Mouse (Mus musculus): ENCODE data around the gene Rassf1. TPM values are rescaled to one million over a fixed set of nuclear protein-coding genes. Genes with fewer than 3 reads are reported as not detected.
"Not testable (repeated sequence)": the region's sequence is repeated elsewhere in the genome, so short reads cannot be mapped to it uniquely, and the experiment has no call there.

The Rassf1 gene
- polyA plus RNA-seq, 1 experiment from 2014 or later, result 83.2 TPM

GRCm38 (mm10) chr9:107567702-107568319, 16.5 kb downstream of the Rassf1 start, which contains the start of gene Hyal2:
Gene Hyal2, plus strand, starts transcription at chr9:107567945.
- Histone ChIP-seq H3K4me1 (peaks cover 59% of the 10 kb centered on the region), H3K4me2 (replicated peaks) (peak within 1 kb of the TSS; percentile 89), H3K4me3 (peak within 1 kb of the TSS; percentile 73), H3K27ac (peak within 1 kb of the TSS; percentile 89), H3K36me3 (peaks cover 44% of the 10 kb centered on the region), H3K9ac (peak within 1 kb of the TSS; percentile 83), H3K9me3 (no peaks in the 10 kb centered on the region), H3K27me3 (no peaks in the 10 kb centered on the region)
- 8% methylated on average over 18 of the region's 18 CpGs for WGBS
- ATAC-seq (ENCODE audit: low FRiP score, low read depth), result no peak

- Histone ChIP-seq H3K4me1 (peaks cover 56% of the 10 kb centered on the region), H3K4me3 (peak overlapping the region; percentile 73)
These were observed 17.2 kb downstream of the Rassf1 start for GRCm38 (mm10) chr9:107568331-107569261.

GRCm38 (mm10) chr9:107569270-107569669, 17.9 kb downstream of the Rassf1 start:
- Histone ChIP-seq H3K9me3 (no peaks in the 10 kb centered on the region), H3K36me3 (peaks cover 56% of the 10 kb centered on the region), H3K9ac (peak overlapping the region; percentile 83), H3K27me3 (no peaks in the 10 kb centered on the region), H3K27ac (peak overlapping the region; percentile 89), H3K4me3 (peak overlapping the region; percentile 73), H3K4me1 (peaks cover 49% of the 10 kb centered on the region), H3K4me2 (replicated peaks) (peak overlapping the region; percentile 89)
- under 1% methylated on average over 23 of the region's 23 CpGs for WGBS
- ATAC-seq (ENCODE audit: low FRiP score, low read depth), result peak; percentile 51

More at GRCm38 (mm10) chr9:107568331-107569261, 17.2 kb downstream of the Rassf1 start:
- Histone ChIP-seq H3K27ac (peak overlapping the region; percentile 89), H3K9ac (peak overlapping the region; percentile 83), H3K4me2 (replicated peaks) (peak overlapping the region; percentile 89), H3K27me3 (no peaks in the 10 kb centered on the region), H3K9me3 (no peaks in the 10 kb centered on the region), H3K36me3 (peaks cover 52% of the 10 kb centered on the region)
- under 1% methylated on average over 41 of the region's 41 CpGs for WGBS
- ATAC-seq (ENCODE audit: low FRiP score, low read depth), result peak; percentile 89

GRCm38 (mm10) chr9:107570016-107570415, 18.7 kb downstream of the Rassf1 start:
- ATAC-seq (ENCODE audit: low FRiP score, low read depth), result no peak
- Histone ChIP-seq H3K4me3 (peak overlapping the region; percentile 73), H3K27me3 (no peaks in the 10 kb centered on the region), H3K4me1 (peaks cover 48% of the 10 kb centered on the region), H3K4me2 (replicated peaks) (peak overlapping the region; percentile 89), H3K27ac (peak overlapping the region; percentile 89), H3K9me3 (no peaks in the 10 kb centered on the region), H3K9ac (peak overlapping the region; percentile 83), H3K36me3 (peaks cover 56% of the 10 kb centered on the region)
- 36% methylated on average over 13 of the region's 13 CpGs for WGBS

- WGBS, result 93% methylated on average over 21 of the region's 21 CpGs
- peaks cover 50% of the 10 kb centered on the region for H3K36me3 ChIP-seq
- peak overlapping the region; percentile 89 for H3K4me2 ChIP-seq (replicated peaks)
- H3K9ac ChIP-seq, result peak overlapping the region; percentile 83
- H3K4me3 ChIP-seq, result peak overlapping the region; percentile 73
- 0 out of 2 replicates have a peak overlapping the region, but pooled peaks have one; percentile 89 for H3K27ac ChIP-seq
- H3K9me3 ChIP-seq, result no peaks in the 10 kb centered on the region
- ATAC-seq (ENCODE audit: low FRiP score, low read depth), result no peak
- peaks cover 50% of the 10 kb centered on the region for H3K4me1 ChIP-seq
- H3K27me3 ChIP-seq, result no peaks in the 10 kb centered on the region
These were observed 19.5 kb downstream of the Rassf1 start for GRCm38 (mm10) chr9:107570845-107571244.

GRCm38 (mm10) chr9:107571534-107572326, 20.4 kb downstream of the Rassf1 start:
- ATAC-seq (ENCODE audit: low FRiP score, low read depth), result no peak
- H3K4me2 ChIP-seq (replicated peaks), result peak overlapping the region; percentile 89
- H3K9ac ChIP-seq, result peak overlapping the region; percentile 83; the same call in 1 of the 2 replicates
- no peaks in the 10 kb centered on the region for H3K27me3 ChIP-seq
- H3K36me3 ChIP-seq, result peaks cover 47% of the 10 kb centered on the region
- no peak overlapping the region for H3K27ac ChIP-seq
- H3K9me3 ChIP-seq, result no peaks in the 10 kb centered on the region
- peak overlapping the region; percentile 73 for H3K4me3 ChIP-seq
- WGBS, result 95% methylated on average over 22 of the region's 22 CpGs
- H3K4me1 ChIP-seq, result peaks cover 56% of the 10 kb centered on the region

GRCm38 (mm10) chr9:107572327-107572662, 20.9 kb downstream of the Rassf1 start:
- H3K27ac ChIP-seq, result no peak overlapping the region
- H3K4me1 ChIP-seq, result peaks cover 56% of the 10 kb centered on the region
- peaks cover 47% of the 10 kb centered on the region for H3K36me3 ChIP-seq
- 94% methylated on average over 2 of the region's 2 CpGs for WGBS
- no peak overlapping the region for H3K4me3 ChIP-seq
- no peak overlapping the region for H3K4me2 ChIP-seq (replicated peaks)
- no peaks in the 10 kb centered on the region for H3K27me3 ChIP-seq
- H3K9ac ChIP-seq, result no peak overlapping the region
- H3K9me3 ChIP-seq, result no peaks in the 10 kb centered on the region
- ATAC-seq (ENCODE audit: low FRiP score, low read depth), result no peak

GRCm38 (mm10) chr9:107573774-107574173, 22.4 kb downstream of the Rassf1 start:
- H3K9ac ChIP-seq; ATAC-seq (ENCODE audit: low FRiP score, low read depth); H3K27ac ChIP-seq; H3K27me3 ChIP-seq; H3K4me3 ChIP-seq; H3K4me2 ChIP-seq (replicated peaks); H3K9me3 ChIP-seq: not testable (repeated sequence)
- H3K4me1 ChIP-seq, result peaks cover 56% of the 10 kb centered on the region
- peaks cover 47% of the 10 kb centered on the region for H3K36me3 ChIP-seq
- WGBS, result 87% methylated on average over 6 of the region's 6 CpGs

- Histone ChIP-seq H3K36me3 (peaks cover 41% of the 10 kb centered on the region), H3K4me1 (peaks cover 61% of the 10 kb centered on the region), H3K9me3 (no peaks in the 10 kb centered on the region), H3K9ac (no peak overlapping the region), H3K27ac (peak overlapping the region; percentile 71; the same call in 1 of the 2 replicates), H3K4me2 (replicated peaks) (peak overlapping the region; percentile 70; the same call in 1 of the 2 replicates), H3K27me3 (no peaks in the 10 kb centered on the region), H3K4me3 (no peak overlapping the region)
- 76% methylated on average over 14 of the region's 14 CpGs for WGBS
- no peak for ATAC-seq (ENCODE audit: low FRiP score, low read depth)
These were observed 24.4 kb downstream of the Rassf1 start for GRCm38 (mm10) chr9:107575579-107576356.

- peak; percentile 66 for ATAC-seq (ENCODE audit: low FRiP score, low read depth)
- H3K9ac ChIP-seq, result peak within 1 kb of the TSS; percentile 67
- H3K4me2 ChIP-seq (replicated peaks), result peak within 1 kb of the TSS; percentile 70
- H3K27ac ChIP-seq, result peak within 1 kb of the TSS; percentile 71
- H3K36me3 ChIP-seq, result peaks cover 33% of the 10 kb centered on the region
- no peaks in the 10 kb centered on the region for H3K27me3 ChIP-seq
- H3K4me1 ChIP-seq, result peaks cover 60% of the 10 kb centered on the region
- WGBS, result 17% methylated on average over 16 of the region's 16 CpGs
- no peaks in the 10 kb centered on the region for H3K9me3 ChIP-seq
- H3K4me3 ChIP-seq, result peak within 1 kb of the TSS; percentile 46
These were observed 25.2 kb downstream of the Rassf1 start, which contains the start of gene Hyal1 for GRCm38 (mm10) chr9:107576357-107577107. Gene Hyal1, plus strand, starts transcription at chr9:107576927.
